Mouse (Mus musculus): Measurements from ENCODE around the gene Pde4b.

GRCm38 (mm10) chr4:102627799-102628198 lies 540.5 kb downstream of the Pde4b start:
- TF ChIP-seq CTCF (IDR thresholded peaks at IDR 0.05; ENCODE audit: control insufficient read depth, insufficient read depth, insufficient replicate concordance, low read depth, low read length) (no peak), POLR2A (IDR thresholded peaks at IDR 0.05; ENCODE audit: control insufficient read depth, low read depth, low read length) (no peak)

Measured in testis, adult 2 months (tissue).